Mouse (Mus musculus) CH12F3 (cell line): ENCODE results near the gene Pik3c2g.
"Not testable (repeated sequence)": the region's sequence is repeated elsewhere in the genome, so short reads cannot be mapped to it uniquely, and the experiment has no call there.

Experiments used
- in situ Hi-C: fragments of 300-500 bp; cut with MboI; formaldehyde crosslinking; loops from 2 replicates; pipeline ENCODE4 v1.14.3; 2020; ENCODE audit warnings: low sequenced_read_pairs

Pik3c2g gene

DNA sequence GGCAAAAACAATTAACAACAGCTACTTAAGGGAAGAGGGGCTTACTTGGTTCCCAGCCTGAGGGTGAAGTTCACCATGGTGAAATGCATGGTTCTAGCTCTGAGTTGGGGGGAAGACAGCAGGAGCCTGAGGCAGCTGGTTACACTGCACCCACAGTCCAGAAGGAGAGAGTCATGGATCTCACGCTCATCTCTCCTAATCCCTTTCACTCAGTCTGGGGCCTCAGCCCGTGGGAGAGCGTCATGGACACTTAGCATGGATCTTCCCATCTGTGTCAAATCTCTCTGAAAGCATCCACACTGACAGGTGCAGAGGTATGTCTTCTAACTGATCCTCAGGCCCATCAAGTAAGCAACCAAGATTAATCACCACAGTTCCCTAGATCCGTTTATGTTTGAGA, 320.1 kb downstream of the Pik3c2g start:
- in situ Hi-C loops = no loop called here

DNA sequence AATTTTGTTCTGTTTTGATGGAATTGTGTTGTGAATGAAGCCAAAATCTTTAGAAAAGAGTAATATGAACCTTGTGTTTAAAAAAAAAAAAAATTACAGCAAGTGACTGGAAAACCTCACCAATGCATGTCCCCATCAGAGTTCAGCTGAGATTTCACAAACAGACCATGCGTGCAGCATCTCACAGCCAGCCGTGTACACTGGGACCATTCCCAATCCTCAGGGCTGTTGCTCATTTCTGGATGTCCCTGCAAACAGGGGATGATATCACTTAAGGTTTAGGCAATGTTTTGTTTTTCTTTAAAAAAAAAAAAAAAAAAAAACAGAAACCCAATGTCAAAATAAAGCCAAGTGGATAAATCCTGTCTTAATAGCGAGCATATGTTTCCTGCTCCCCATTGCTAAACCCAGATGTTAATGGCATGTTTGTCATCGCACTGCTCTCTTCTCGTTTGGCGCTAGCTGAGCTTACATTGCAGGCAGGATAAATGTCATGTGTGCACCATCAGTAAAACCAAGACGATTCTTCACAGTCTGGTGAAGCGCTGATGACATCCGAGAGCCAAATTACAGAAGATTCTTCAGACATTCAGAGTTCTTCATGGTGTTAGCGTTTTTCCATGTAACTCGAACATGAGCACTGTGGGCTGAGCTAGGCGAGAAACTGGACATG, 322.1 kb downstream of the Pik3c2g start:
- in situ Hi-C loops = no loop called here

GRCm38 (mm10) chr6:139928766-139929165, 341.7 kb downstream of the Pik3c2g start:
- in situ Hi-C loops = no loop called here

- in situ Hi-C loops = no loop called here
Measured at GRCm38 (mm10) chr6:139934861-139935260, 347.8 kb downstream of the Pik3c2g start.

- in situ Hi-C loops = not testable (repeated sequence)
Measured at GRCm38 (mm10) chr6:139937581-139937980, 350.6 kb downstream of the Pik3c2g start.

DNA sequence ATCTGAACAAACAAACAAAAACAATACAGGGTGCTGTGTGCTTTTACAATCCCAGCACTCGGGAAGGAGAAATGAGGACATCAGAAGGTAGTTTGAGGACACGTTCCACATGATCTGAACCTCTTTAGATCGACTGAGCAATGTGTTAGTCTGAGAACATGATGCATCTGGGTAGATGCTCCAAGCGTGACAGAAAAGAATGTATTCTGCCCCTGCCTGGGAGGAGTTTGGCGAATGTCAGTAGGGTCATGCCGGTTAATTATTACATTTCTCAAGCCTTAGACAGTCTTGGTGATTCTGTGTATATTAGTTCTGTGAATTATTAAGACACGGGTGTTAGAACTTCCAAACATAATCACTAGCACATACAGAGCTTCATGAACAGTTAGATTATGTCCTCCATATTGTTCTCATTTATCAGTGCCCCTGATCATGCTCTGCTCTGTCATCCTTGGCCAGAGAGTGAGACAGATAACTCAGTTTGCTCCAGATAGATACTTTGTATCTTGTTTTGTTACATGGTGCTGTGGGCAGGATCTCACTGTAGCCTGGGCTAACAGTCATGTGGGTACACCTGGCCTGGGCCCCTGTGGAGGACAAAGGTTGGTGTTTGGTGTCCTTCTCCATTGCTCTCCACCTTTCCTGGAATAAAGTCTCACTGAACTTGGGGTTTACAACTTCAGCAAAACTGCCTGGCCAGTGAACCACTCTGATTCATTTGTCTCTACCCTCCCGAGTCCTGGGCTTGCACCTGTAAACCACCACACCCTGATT, 360.3 kb downstream of the Pik3c2g start:
- in situ Hi-C loops = no loop called here

DNA sequence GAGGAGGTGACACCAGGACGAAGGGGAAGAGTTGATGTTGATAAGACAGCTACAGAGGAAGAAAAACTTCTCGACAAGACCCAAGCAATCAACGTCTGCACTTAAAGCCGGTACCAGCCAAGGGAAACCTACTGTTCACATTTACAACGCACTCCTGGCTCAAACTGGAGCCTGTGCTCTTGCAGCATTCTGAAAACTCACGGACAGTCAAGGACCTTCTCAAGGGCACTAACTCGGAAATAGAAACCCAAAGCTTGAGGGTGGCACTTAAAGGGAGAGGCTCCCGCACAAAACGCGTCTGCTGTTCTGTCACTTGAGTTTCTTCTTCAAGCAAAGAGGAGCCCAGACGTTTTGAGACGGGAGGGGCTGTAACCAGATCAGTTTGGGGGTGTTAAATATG, 366.6 kb downstream of the Pik3c2g start:
- in situ Hi-C loops = no loop called here

DNA sequence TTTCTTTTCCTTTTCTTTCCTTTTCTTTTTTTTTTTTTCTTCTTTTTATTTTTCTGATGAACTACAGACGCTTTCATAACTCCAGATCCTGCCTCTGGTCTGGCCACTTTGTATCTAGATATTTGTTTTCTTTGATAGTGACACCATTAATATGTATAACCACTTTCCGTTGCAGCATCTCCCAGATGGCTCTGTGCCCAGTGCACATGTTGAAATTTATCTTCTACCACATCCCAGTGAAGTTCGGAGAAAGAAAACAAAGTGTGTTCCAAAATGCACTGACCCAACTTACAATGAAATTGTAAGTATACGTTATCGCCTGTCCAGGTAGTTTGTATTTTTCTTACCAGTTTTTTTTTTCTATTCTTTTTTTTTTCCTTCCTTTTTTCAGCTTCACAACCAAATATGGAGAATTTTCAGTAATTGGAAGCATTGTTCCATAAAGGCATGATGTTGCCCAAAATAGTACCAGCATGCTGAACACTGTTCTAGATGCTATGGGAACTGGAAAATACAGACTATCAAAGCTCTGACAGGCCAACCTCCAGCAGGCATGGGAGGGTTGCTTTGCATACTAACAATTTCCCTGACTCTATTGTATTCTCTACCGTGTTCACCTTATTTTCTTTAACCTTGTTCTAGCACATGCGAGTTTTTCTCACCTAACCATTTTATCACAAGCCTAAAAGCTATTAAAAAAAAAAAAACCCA, 370.7 kb downstream of the Pik3c2g start:
- in situ Hi-C loops = no loop called here

GRCm38 (mm10) chr6:139963775-139964174, 376.8 kb downstream of the Pik3c2g start:
- in situ Hi-C loops = no loop called here

DNA sequence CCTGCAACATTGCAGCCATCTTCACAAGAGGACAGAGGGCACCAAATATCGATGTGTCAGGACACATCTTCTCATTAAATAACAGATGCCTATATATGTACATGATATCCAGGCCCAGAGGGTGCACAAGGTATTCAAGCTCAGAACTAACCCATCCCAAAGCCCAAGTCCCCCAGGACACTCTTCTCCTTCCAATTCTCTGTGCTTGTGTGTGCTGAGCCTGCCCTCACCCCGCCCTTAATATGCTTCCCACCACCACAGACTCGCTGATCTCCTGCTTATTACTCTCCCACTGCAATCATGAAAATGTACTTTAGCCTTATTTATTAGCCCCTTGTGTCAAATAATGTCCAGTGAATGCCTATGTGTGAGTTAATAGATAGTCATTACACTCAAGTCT, 377.9 kb downstream of the Pik3c2g start:
- in situ Hi-C loops = no loop called here

GRCm38 (mm10) chr6:139966684-139967083, 379.7 kb downstream of the Pik3c2g start:
- in situ Hi-C loops = no loop called here

DNA sequence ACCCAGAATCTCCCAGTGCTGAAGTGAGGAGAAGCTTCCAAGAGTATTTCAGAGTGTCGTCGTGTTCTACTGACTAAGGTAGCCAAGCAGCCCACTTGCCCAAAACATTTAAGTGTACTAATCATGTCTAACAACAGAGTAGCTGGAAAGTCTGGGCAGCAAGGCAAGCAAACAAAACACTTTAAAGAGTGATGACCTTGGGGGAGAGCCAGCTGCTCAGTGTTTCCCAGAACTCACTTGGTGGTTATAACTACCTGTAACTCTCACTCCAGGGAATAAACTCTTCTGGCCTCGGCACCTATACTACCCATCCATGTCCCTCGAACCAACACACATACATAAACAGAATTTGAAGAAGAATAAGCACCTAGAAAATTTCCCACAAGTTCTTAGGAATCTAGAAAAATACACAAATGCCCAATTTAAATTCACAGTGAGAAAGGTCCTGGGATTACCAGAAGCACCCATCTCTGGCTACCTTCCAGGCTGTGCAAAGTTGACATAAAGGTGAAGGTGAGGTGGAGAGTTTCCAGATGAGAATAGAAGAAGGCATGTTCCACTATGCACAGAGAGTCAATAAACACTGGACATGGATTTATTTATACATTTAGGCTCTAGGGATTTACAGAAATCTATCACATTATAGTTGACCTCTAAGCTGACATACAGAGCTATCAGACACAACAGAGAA, 384.7 kb downstream of the Pik3c2g start:
- in situ Hi-C loops = no loop called here

DNA sequence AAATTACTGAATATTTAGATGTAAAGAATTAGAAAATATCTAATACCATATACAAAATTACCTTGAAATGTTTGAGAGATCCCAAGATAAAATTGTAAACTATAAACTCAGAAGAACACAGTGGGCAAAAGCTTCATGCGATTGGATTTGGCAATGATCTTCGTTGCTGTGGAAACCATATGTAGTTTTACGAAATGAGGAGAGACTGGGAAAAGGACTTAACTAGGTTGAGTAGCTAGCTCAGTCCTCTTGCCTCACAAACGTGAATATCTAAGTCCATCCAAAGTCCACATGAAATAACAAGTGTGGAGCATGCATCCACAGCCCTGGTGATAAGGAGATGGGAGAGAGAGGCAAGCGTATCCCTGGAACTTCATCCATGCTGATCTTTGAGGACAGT, 387.6 kb downstream of the Pik3c2g start:
- in situ Hi-C loops = no loop called here

DNA sequence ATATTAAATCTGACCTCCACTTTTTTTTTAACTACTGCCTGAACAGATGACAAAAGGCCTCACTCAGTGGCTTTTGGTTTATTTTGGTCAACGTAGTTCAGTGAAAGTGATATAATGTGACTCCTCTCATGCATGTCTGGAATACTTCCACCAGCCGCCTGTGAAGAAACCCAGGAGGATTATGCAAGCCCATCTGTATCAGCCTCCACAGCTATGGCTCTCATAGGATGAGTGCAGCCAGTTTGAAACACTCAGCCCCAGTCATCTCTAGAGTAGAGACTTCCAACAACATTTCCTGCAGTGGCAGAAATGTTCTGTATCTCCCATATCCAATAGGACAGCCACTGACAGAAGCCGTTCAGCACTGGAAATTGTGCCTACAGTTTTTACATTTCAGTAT, 391.1 kb downstream of the Pik3c2g start:
- in situ Hi-C loops = no loop called here

GRCm38 (mm10) chr6:139981061-139981460, 394.0 kb downstream of the Pik3c2g start:
- in situ Hi-C loops = no loop called here

DNA sequence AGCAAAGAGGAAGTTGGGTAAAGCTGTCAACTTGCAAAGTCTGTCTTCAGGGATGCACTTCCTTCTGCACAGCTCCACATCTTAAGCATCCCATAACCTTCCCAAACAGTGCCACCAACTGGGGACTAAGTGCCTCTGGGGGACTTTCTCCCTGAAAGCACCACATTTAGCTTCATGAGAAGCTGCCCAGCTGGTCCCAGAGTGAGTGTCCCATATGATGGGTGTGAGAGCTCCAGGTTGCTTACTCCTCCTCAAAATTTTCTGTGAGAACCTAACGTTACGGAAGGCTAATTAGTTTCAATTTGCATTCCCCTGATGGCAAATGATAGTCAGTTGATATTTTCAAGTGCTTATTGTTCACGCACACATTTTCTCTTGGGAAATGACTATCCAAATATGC, 397.0 kb downstream of the Pik3c2g start:
- in situ Hi-C loops = no loop called here

GRCm38 (mm10) chr6:139986564-139986963, 399.5 kb downstream of the Pik3c2g start:
- in situ Hi-C loops = no loop called here

GRCm38 (mm10) chr6:139989075-139989474, 402.1 kb downstream of the Pik3c2g start:
- in situ Hi-C loops = no loop called here

DNA sequence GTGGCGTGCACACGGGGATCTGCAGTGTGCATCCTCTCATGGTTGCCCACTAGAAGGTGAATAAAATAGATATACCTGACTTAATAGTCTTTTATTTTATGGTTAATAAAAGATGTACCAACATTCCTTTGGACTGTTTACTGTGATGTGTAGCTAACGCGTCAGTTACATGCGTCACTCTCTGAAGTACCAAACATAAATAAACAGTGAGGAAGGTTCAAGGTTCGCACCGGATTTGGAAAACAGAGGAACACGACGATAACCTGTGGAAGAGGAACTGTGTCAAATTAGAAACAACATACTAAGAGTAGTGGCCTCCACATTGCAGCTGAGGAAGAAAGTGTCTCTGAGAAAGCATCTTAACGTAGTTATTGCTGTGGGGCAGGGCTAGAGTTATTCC, 402.6 kb downstream of the Pik3c2g start:
- in situ Hi-C loops = no loop called here

GRCm38 (mm10) chr6:140005181-140005580, 418.2 kb downstream of the Pik3c2g start:
- in situ Hi-C loops = no loop called here
